Mouse (Mus musculus) lung, postnatal 0 days (tissue): ENCODE measurements around the gene Slain2.

Source experiments
- CTCF ChIP-seq: IDR thresholded peaks from 2 replicates; pipeline ENCODE4 v1.5.1; 2016; ENCODE audit warnings: antibody characterized with exemption, mild to moderate bottlenecking
- EP300 ChIP-seq: IDR thresholded peaks from 2 replicates; pipeline ENCODE4 v1.6.1; 2016; ENCODE audit warnings: antibody characterized with exemption, mild to moderate bottlenecking, control low read depth

DNA sequence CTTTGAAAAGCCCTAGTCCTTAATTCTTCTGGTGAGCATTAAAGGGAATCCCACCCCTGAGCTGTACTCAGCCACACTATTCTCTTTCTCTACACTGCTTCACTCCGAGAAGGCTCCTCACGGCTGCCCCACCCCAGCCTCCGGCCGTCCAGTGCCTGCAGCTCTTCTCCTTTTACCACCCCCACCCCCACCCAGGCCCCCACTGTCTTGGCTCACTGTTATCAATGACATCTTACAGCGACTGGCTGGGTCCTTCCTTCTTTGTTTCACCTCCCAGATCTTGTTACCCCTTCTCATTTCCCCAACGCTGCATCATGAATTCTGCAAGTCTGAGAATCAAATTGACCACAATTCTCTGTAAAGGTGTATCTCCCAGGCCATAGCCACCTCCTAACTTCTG is 16.1 kb upstream of the Slain2 start:
- TF ChIP-seq CTCF (no peak), EP300 (no peak)
